Mouse (Mus musculus) CH12.LX (cell line): ENCODE results near the gene Ndufa13.

Source experiments
- CHD1 ChIP-seq: IDR thresholded peaks from 2 replicates; pipeline ENCODE4 v1.6.1; 2012; ENCODE audit warnings: low read depth, low read length, improper control_type of control experiment, inconsistent platforms
- CTCF ChIP-seq, 2 experiments: IDR thresholded peaks in 1 of 2; conservative IDR thresholded peaks in 1 of 2; 2 replicates each; pipeline ENCODE4 v1.5.1; 2011 to 2012; ENCODE audit warnings: low read depth in 2 of 2, low read length in 2 of 2, improper control_type of control experiment in 1 of 2, inconsistent platforms in 1 of 2, mild to moderate bottlenecking in 1 of 2, moderate library complexity in 1 of 2
- EP300 ChIP-seq: IDR thresholded peaks from 2 replicates; pipeline ENCODE4 v1.6.1; 2011; ENCODE audit warnings: low read length, improper control_type of control experiment
- HCFC1 ChIP-seq: IDR thresholded peaks from 2 replicates; pipeline ENCODE4 v1.6.1; 2012; ENCODE audit warnings: low read depth, mild to moderate bottlenecking, inconsistent platforms, low read length, improper control_type of control experiment
- IRF4 ChIP-seq: IDR thresholded peaks from 2 replicates; pipeline ENCODE4 v1.6.1; 2014; ENCODE audit warnings: low read depth, mild to moderate bottlenecking, inconsistent platforms, low read length, improper control_type of control experiment
- NRF1 ChIP-seq: IDR thresholded peaks from 2 replicates; pipeline ENCODE4 v1.6.1; 2014; ENCODE audit warnings: low read depth, mild to moderate bottlenecking, inconsistent platforms, low read length, improper control_type of control experiment, moderate library complexity
- POLR2A ChIP-seq: IDR thresholded peaks from 2 replicates; pipeline ENCODE4 v1.6.1; 2011; ENCODE audit warnings: low read depth, mild to moderate bottlenecking, improper control_type of control experiment, low read length
- RAD21 ChIP-seq: IDR thresholded peaks from 2 replicates; pipeline ENCODE4 v1.6.1; 2011; ENCODE audit warnings: low read depth, mild to moderate bottlenecking, low read length, improper control_type of control experiment, moderate library complexity
- SMC3 ChIP-seq: IDR thresholded peaks from 2 replicates; pipeline ENCODE4 v1.6.1; 2011; ENCODE audit warnings: low read depth, low read length, improper control_type of control experiment
- USF2 ChIP-seq: conservative IDR thresholded peaks from 2 replicates; pipeline ENCODE4 v1.6.1; 2011; ENCODE audit warnings: low read depth, low read length, improper control_type of control experiment

DNA sequence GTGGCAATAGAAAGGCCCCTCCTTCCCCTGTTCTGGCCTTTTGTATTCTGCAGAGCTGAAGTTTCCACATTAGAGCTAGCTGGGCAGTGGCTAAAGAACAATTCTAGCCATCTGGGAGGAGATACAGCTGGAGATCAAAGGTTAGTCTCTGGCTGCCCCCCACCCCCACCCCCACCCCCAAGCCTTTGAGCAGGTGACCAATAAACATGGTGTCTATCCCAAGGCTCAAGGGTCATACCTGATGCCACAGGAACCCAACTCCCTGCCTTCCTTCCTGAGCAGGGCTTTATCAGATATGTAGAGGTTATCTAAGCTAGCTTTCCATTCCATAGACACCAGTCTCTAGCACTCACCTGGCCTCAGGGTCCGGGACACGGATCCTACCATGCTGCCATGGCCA, 47.9 kb upstream of the Ndufa13 start:
- TF ChIP-seq POLR2A: no peak
- no peak for TF ChIP-seq NRF1
- TF ChIP-seq CTCF (conservative IDR thresholded peaks at IDR 0.05 in 1 of 2, IDR thresholded peaks at IDR 0.05 in 1 of 2; ENCODE audit: low read depth in 2 of 2, low read length in 2 of 2): no peak
- TF ChIP-seq EP300: no peak
- TF ChIP-seq IRF4: no peak
- TF ChIP-seq RAD21: no peak
- no peak for TF ChIP-seq HCFC1
- no peak for TF ChIP-seq USF2
- no peak for TF ChIP-seq SMC3
- TF ChIP-seq CHD1: no peak
